Mouse (Mus musculus): ENCODE data around the gene Sub1. TPM values are rescaled to one million over a fixed set of nuclear protein-coding genes. Genes with fewer than 3 reads are reported as not detected.
A peak's percentile ranks its signal among the peaks of the same experiment; 100 is the strongest.

Gene Sub1
- 100 to 1,000 TPM; 291 to 330 TPM for total RNA-seq (2021)

GRCm38 (mm10) chr15:11996883-11997282 is at the start of gene Sub1:
TSS of gene Sub1 (minus strand) at chr15:11996983.
- no peak for DNase-seq (ENCODE audit: low spot score in 2 of 2)
- intact Hi-C loops (cut with DNase I), result loop anchor here (5.0 kb wide), 1 partner anchor 120 kb away; the partner anchor contains the start of gene Zfr

GRCm38 (mm10) chr15:12040407-12040710 is 43.6 kb upstream of the Sub1 start:
- peak in 1 of 2 experiments; percentile 28 for DNase-seq (ENCODE audit: low spot score in 2 of 2)
- intact Hi-C loops (cut with DNase I), result no loop called here

GRCm38 (mm10) chr15:12039671-12040406 is 43.1 kb upstream of the Sub1 start:
- DNase-seq (ENCODE audit: low spot score in 2 of 2), result peak in 1 of 2 experiments; percentile 37
- intact Hi-C loops (cut with DNase I), result no loop called here

- intact Hi-C loops (cut with DNase I), result no loop called here
Observed at GRCm38 (mm10) chr15:12039256-12039655, 42.5 kb upstream of the Sub1 start.

GRCm38 (mm10) chr15:12037866-12038625 is 41.3 kb upstream of the Sub1 start:
- no peak for DNase-seq (ENCODE audit: low spot score in 2 of 2)
- intact Hi-C loops (cut with DNase I), result loop anchor here (2.0 kb wide), 1 partner anchor 45 kb away; no protein-coding TSS in a partner anchor

More at GRCm38 (mm10) chr15:12039256-12039655, 42.5 kb upstream of the Sub1 start:
- peak; percentile 28 to 39 for DNase-seq (ENCODE audit: low spot score in 2 of 2)

- DNase-seq (ENCODE audit: low spot score in 2 of 2), result peak in 1 of 2 experiments; percentile 49
- intact Hi-C loops (cut with DNase I), result loop anchor here (2.0 kb wide), 1 partner anchor 44 kb away; no protein-coding TSS in a partner anchor
Observed at GRCm38 (mm10) chr15:12037217-12037616, 40.4 kb upstream of the Sub1 start.

GRCm38 (mm10) chr15:12036675-12037074 is 39.9 kb upstream of the Sub1 start:
- peak in 1 of 2 experiments; percentile 34 for DNase-seq (ENCODE audit: low spot score in 2 of 2)
- intact Hi-C loops (cut with DNase I), result loop anchor here (2.0 kb wide), 1 partner anchor 44 kb away; no protein-coding TSS in a partner anchor

- intact Hi-C loops (cut with DNase I), result no loop called here
- no peak for DNase-seq (ENCODE audit: low spot score in 2 of 2)
Observed at GRCm38 (mm10) chr15:12034317-12034716, 37.5 kb upstream of the Sub1 start.

- DNase-seq (ENCODE audit: low spot score in 2 of 2), result no peak
- intact Hi-C loops (cut with DNase I), result no loop called here
Observed at GRCm38 (mm10) chr15:12033155-12033554, 36.4 kb upstream of the Sub1 start.

- no peak for DNase-seq (ENCODE audit: low spot score in 2 of 2)
- intact Hi-C loops (cut with DNase I), result no loop called here
Observed at GRCm38 (mm10) chr15:12032512-12032911, 35.7 kb upstream of the Sub1 start.

- intact Hi-C loops (cut with DNase I), result no loop called here
- DNase-seq (ENCODE audit: low spot score in 2 of 2), result no peak
Observed at GRCm38 (mm10) chr15:12031861-12032260, 35.1 kb upstream of the Sub1 start.

GRCm38 (mm10) chr15:12030221-12030620 is 33.4 kb upstream of the Sub1 start:
- intact Hi-C loops (cut with DNase I), result no loop called here
- DNase-seq (ENCODE audit: low spot score in 2 of 2), result no peak

- DNase-seq (ENCODE audit: low spot score in 2 of 2), result no peak
- intact Hi-C loops (cut with DNase I), result no loop called here
Observed at GRCm38 (mm10) chr15:12027807-12028206, 31.0 kb upstream of the Sub1 start.

- peak; percentile 44 to 51 for DNase-seq (ENCODE audit: low spot score in 2 of 2)
- intact Hi-C loops (cut with DNase I), result no loop called here
Observed at GRCm38 (mm10) chr15:12026932-12027450, 30.2 kb upstream of the Sub1 start.

GRCm38 (mm10) chr15:12026026-12026425 is 29.2 kb upstream of the Sub1 start:
- intact Hi-C loops (cut with DNase I), result no loop called here
- no peak for DNase-seq (ENCODE audit: low spot score in 2 of 2)

GRCm38 (mm10) chr15:12025341-12025740 is 28.6 kb upstream of the Sub1 start:
- intact Hi-C loops (cut with DNase I), result no loop called here
- no peak for DNase-seq (ENCODE audit: low spot score in 2 of 2)

GRCm38 (mm10) chr15:12024791-12025268 is 28.0 kb upstream of the Sub1 start:
- intact Hi-C loops (cut with DNase I), result no loop called here
- peak in 1 of 2 experiments; percentile 82 for DNase-seq (ENCODE audit: low spot score in 2 of 2)

GRCm38 (mm10) chr15:12019443-12019842 is 22.7 kb upstream of the Sub1 start:
- intact Hi-C loops (cut with DNase I), result no loop called here
- DNase-seq (ENCODE audit: low spot score in 2 of 2), result peak in 1 of 2 experiments; percentile 35

GRCm38 (mm10) chr15:12018428-12018757 is 21.6 kb upstream of the Sub1 start:
- DNase-seq (ENCODE audit: low spot score in 2 of 2), result no peak
- intact Hi-C loops (cut with DNase I), result no loop called here

GRCm38 (mm10) chr15:12017700-12018427 is 21.1 kb upstream of the Sub1 start:
- intact Hi-C loops (cut with DNase I), result no loop called here
- DNase-seq (ENCODE audit: low spot score in 2 of 2), result no peak
